Mouse (Mus musculus): ENCODE data around the gene Acbd4. TPM values are rescaled to one million over a fixed set of nuclear protein-coding genes. Genes with fewer than 3 reads are reported as not detected.

Acbd4 gene
- polyA plus RNA-seq, 1 experiment from 2014 or later = 10.7 TPM

- H3K4me3 ChIP-seq = peak overlapping the region; percentile 62
- no peak overlapping the region for H3K27ac ChIP-seq (replicated peaks)
- H3K27me3 ChIP-seq (ENCODE audit: low read depth, poor library complexity, severe bottlenecking) = peaks cover 7% of the 10 kb centered on the region
- peaks cover 35% of the 10 kb centered on the region for H3K4me1 ChIP-seq
- H3K36me3 ChIP-seq = no peaks in the 10 kb centered on the region
- 87% methylated on average over 2 of the region's 2 CpGs for WGBS
- DNase-seq (ENCODE audit: low spot score) = no peak
- no peaks in the 10 kb centered on the region for H3K9me3 ChIP-seq (replicated peaks)
Measured at GRCm38 (mm10) chr11:103118866-103119265, 17.4 kb downstream of the Acbd4 start.

GRCm38 (mm10) chr11:103119609-103120008 lies 18.1 kb downstream of the Acbd4 start:
- 66% methylated on average over 5 of the region's 5 CpGs for WGBS
- H3K27ac ChIP-seq (replicated peaks) = no peak overlapping the region
- no peaks in the 10 kb centered on the region for H3K36me3 ChIP-seq
- DNase-seq (ENCODE audit: low spot score) = no peak
- peaks cover 32% of the 10 kb centered on the region for H3K4me1 ChIP-seq
- H3K9me3 ChIP-seq (replicated peaks) = no peaks in the 10 kb centered on the region
- peaks cover 6% of the 10 kb centered on the region; the same call in 1 of the 2 replicates for H3K27me3 ChIP-seq (ENCODE audit: low read depth, poor library complexity, severe bottlenecking)
- H3K4me3 ChIP-seq = no peak overlapping the region

GRCm38 (mm10) chr11:103120315-103120714 lies 18.8 kb downstream of the Acbd4 start:
- no peaks in the 10 kb centered on the region for H3K36me3 ChIP-seq
- H3K27ac ChIP-seq (replicated peaks) = no peak overlapping the region
- no peak for DNase-seq (ENCODE audit: low spot score)
- H3K4me3 ChIP-seq = no peak overlapping the region
- H3K27me3 ChIP-seq (ENCODE audit: low read depth, poor library complexity, severe bottlenecking) = peaks cover 6% of the 10 kb centered on the region; the same call in 1 of the 2 replicates
- no peaks in the 10 kb centered on the region for H3K9me3 ChIP-seq (replicated peaks)
- WGBS = 91% methylated on average over 5 of the region's 5 CpGs
- peaks cover 26% of the 10 kb centered on the region for H3K4me1 ChIP-seq

GRCm38 (mm10) chr11:103131701-103132575 lies 30.5 kb downstream of the Acbd4 start, which contains the start of gene Hexim2:
TSS of gene Hexim2 (plus strand) at chr11:103132429.
- WGBS = under 1% methylated on average over 39 of the region's 39 CpGs
- Histone ChIP-seq H3K27ac (replicated peaks) (peak within 1 kb of the TSS; percentile 100), H3K4me1 (peaks cover 32% of the 10 kb centered on the region), H3K27me3 (ENCODE audit: low read depth, poor library complexity, severe bottlenecking) (no peaks in the 10 kb centered on the region), H3K9me3 (replicated peaks) (no peaks in the 10 kb centered on the region), H3K36me3 (peaks cover 4% of the 10 kb centered on the region; the same call in 1 of the 2 replicates), H3K4me3 (peak within 1 kb of the TSS; percentile 93)
- DNase-seq (ENCODE audit: low spot score) = peak; percentile 66

- peak overlapping the region; percentile 100 for H3K27ac ChIP-seq (replicated peaks)
- H3K27me3 ChIP-seq (ENCODE audit: low read depth, poor library complexity, severe bottlenecking) = no peaks in the 10 kb centered on the region
- under 1% methylated on average over 54 of the region's 58 CpGs for WGBS
- H3K9me3 ChIP-seq (replicated peaks) = no peaks in the 10 kb centered on the region
- DNase-seq (ENCODE audit: low spot score) = peak; percentile 99
- H3K4me1 ChIP-seq = peaks cover 32% of the 10 kb centered on the region
- H3K4me3 ChIP-seq = peak overlapping the region; percentile 93
- peaks cover 4% of the 10 kb centered on the region; the same call in 1 of the 2 replicates for H3K36me3 ChIP-seq
Measured at GRCm38 (mm10) chr11:103132576-103133455, 31.3 kb downstream of the Acbd4 start.

GRCm38 (mm10) chr11:103133456-103134185 lies 32.1 kb downstream of the Acbd4 start:
- no peak for DNase-seq (ENCODE audit: low spot score)
- Histone ChIP-seq H3K9me3 (replicated peaks) (no peaks in the 10 kb centered on the region), H3K36me3 (peaks cover 8% of the 10 kb centered on the region; the same call in 1 of the 2 replicates), H3K4me1 (peaks cover 32% of the 10 kb centered on the region), H3K4me3 (peak overlapping the region; percentile 93), H3K27ac (replicated peaks) (peak overlapping the region; percentile 88), H3K27me3 (ENCODE audit: low read depth, poor library complexity, severe bottlenecking) (no peaks in the 10 kb centered on the region)
- 56% methylated on average over 6 of the region's 6 CpGs for WGBS

GRCm38 (mm10) chr11:103134221-103134620 lies 32.7 kb downstream of the Acbd4 start:
- 90% methylated on average over 3 of the region's 3 CpGs for WGBS
- Histone ChIP-seq H3K27me3 (ENCODE audit: low read depth, poor library complexity, severe bottlenecking) (no peaks in the 10 kb centered on the region), H3K36me3 (peaks cover 14% of the 10 kb centered on the region), H3K4me3 (peak overlapping the region; percentile 93; the same call in 1 of the 2 replicates), H3K9me3 (replicated peaks) (no peaks in the 10 kb centered on the region), H3K4me1 (peaks cover 32% of the 10 kb centered on the region), H3K27ac (replicated peaks) (peak overlapping the region; percentile 88)
- DNase-seq (ENCODE audit: low spot score) = no peak

GRCm38 (mm10) chr11:103136039-103136577 lies 34.6 kb downstream of the Acbd4 start:
- 90% methylated on average over 8 of the region's 8 CpGs for whole genome bisulfite sequencing
- H3K36me3 ChIP-seq = peaks cover 17% of the 10 kb centered on the region
- H3K9me3 ChIP-seq (replicated peaks) = no peaks in the 10 kb centered on the region
- H3K4me1 ChIP-seq = peaks cover 25% of the 10 kb centered on the region
- H3K27ac ChIP-seq (replicated peaks) = no peak overlapping the region
- H3K27me3 ChIP-seq (ENCODE audit: low read depth, poor library complexity, severe bottlenecking) = no peaks in the 10 kb centered on the region
- DNase-seq (ENCODE audit: low spot score) = no peak
- no peak overlapping the region for H3K4me3 ChIP-seq

GRCm38 (mm10) chr11:103139951-103140762 lies 38.7 kb downstream of the Acbd4 start:
- no peak for DNase-seq (ENCODE audit: low spot score)
- 0 out of 2 replicates have a peak overlapping the region, but pooled peaks have one; percentile 65 for H3K27ac ChIP-seq (replicated peaks)
- H3K36me3 ChIP-seq = peaks cover 17% of the 10 kb centered on the region
- H3K27me3 ChIP-seq (ENCODE audit: low read depth, poor library complexity, severe bottlenecking) = no peaks in the 10 kb centered on the region
- no peak overlapping the region for H3K4me3 ChIP-seq
- no peaks in the 10 kb centered on the region for H3K9me3 ChIP-seq (replicated peaks)
- 83% methylated on average over 14 of the region's 14 CpGs for WGBS
- H3K4me1 ChIP-seq = peaks cover 41% of the 10 kb centered on the region

GRCm38 (mm10) chr11:103140763-103141100 lies 39.2 kb downstream of the Acbd4 start:
- H3K36me3 ChIP-seq = peaks cover 17% of the 10 kb centered on the region
- H3K27ac ChIP-seq (replicated peaks) = peak overlapping the region; percentile 65; the same call in 1 of the 2 replicates
- WGBS = 57% methylated on average over 6 of the region's 6 CpGs
- H3K4me3 ChIP-seq = no peak overlapping the region
- H3K9me3 ChIP-seq (replicated peaks) = no peaks in the 10 kb centered on the region
- no peaks in the 10 kb centered on the region for H3K27me3 ChIP-seq (ENCODE audit: low read depth, poor library complexity, severe bottlenecking)
- H3K4me1 ChIP-seq = peaks cover 44% of the 10 kb centered on the region
- DNase-seq (ENCODE audit: low spot score) = no peak
